Mouse (Mus musculus): Measurements from ENCODE around the gene Gnaz. TPM values are rescaled to one million over a fixed set of nuclear protein-coding genes. Genes with fewer than 3 reads are reported as not detected.
A peak's percentile ranks its signal among the peaks of the same experiment; 100 is the strongest.

Gene Gnaz
- polyA plus RNA-seq, 1 experiment, result 0.37 TPM

DNA sequence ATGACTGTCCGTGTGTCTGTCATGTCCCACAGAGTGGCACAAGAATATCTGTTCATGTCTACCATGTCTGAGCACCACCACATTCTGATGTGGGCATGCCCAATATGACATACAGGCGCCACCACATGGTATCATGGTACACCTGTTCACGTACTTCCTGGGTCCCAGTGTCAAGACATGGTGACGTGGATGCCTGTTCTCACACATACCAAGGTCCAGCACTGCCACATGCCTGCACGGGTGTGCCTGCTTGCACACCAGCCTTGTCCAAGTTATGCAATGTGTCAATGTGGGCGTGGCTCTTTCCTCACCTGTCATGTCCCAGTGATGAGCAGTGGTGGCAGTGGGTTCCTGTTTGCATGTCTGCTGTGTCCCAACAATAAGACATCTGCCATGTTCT, 34.5 kb upstream of the Gnaz start:
- TF ChIP-seq FOSL1 (IDR thresholded peaks at IDR 0.05; ENCODE audit: insufficient read depth, low read length, poor library complexity, severe bottlenecking) (no peak), USF1 (IDR thresholded peaks at IDR 0.05; ENCODE audit: low read depth) (no peak), MAX (IDR thresholded peaks at IDR 0.05) (no peak), MYOG (IDR thresholded peaks at IDR 0.05; ENCODE audit: control insufficient read depth, extremely low read depth, insufficient read length) (no peak), CTCF (IDR thresholded peaks at IDR 0.05; ENCODE audit: control insufficient read depth, insufficient read depth, insufficient read length) (no peak), CEBPB (IDR thresholded peaks at IDR 0.05; ENCODE audit: low read depth) (no peak), MYOD1 (IDR thresholded peaks at IDR 0.05; ENCODE audit: control insufficient read depth, insufficient read length, low read depth) (no peak)
- Histone ChIP-seq H3K36me3 (ENCODE audit: control insufficient read depth, insufficient read depth) (no peaks in the 10 kb centered on the region), H3K27me3 (ENCODE audit: control insufficient read depth, insufficient read depth, insufficient read length) (peaks cover 13% of the 10 kb centered on the region), H3K4me3 (ENCODE audit: insufficient read depth, poor library complexity, severe bottlenecking) (no peak overlapping the region), H3ac (ENCODE audit: control insufficient read depth, insufficient read length, low read depth) (no peak overlapping the region), H3K79me2 (ENCODE audit: control insufficient read depth, insufficient read depth) (no peaks in the 10 kb centered on the region), H3K79me3 (ENCODE audit: low read depth) (no peaks in the 10 kb centered on the region)

DNA sequence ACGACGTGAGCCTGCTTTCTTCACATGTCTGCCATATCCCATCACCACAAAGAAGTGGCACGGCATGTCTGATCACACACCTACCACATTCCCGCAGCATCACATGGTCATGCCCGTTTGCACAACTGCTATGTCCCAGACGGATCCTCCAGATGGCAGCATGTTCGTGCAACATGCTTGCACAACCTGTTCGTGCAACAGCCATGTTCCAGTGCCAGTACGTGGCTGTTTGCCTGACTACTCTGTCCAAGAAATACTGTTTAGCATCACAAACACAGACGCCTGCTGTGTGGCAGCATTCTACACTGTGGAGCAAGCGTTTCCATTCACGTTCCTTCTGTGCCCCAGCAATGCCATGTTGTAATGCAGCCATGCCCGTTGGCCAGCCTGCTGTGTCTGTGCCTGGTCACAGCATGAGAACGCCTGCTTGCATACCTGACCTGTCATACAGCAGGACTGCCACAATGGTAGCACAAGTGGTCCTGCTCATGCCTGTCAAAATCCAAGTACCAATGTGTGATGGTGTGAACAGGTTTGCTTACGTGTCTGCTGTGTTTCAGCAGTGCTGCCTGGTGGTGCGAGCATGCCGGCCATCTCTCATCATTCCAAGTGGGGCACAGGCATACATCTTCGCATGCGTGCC, 33.3 kb upstream of the Gnaz start:
- no peak for TF ChIP-seq USF1 (IDR thresholded peaks at IDR 0.05; ENCODE audit: low read depth)
- no peak for TF ChIP-seq FOSL1 (IDR thresholded peaks at IDR 0.05; ENCODE audit: insufficient read depth, low read length, poor library complexity, severe bottlenecking)
- no peak for TF ChIP-seq MAX (IDR thresholded peaks at IDR 0.05)
- no peak for TF ChIP-seq MYOD1 (IDR thresholded peaks at IDR 0.05; ENCODE audit: control insufficient read depth, insufficient read length, low read depth)
- TF ChIP-seq MYOG (IDR thresholded peaks at IDR 0.05; ENCODE audit: control insufficient read depth, extremely low read depth, insufficient read length), result no peak
- no peak for TF ChIP-seq CEBPB (IDR thresholded peaks at IDR 0.05; ENCODE audit: low read depth)
- TF ChIP-seq CTCF (IDR thresholded peaks at IDR 0.05; ENCODE audit: control insufficient read depth, insufficient read depth, insufficient read length), result no peak
- Histone ChIP-seq H3K4me3 (ENCODE audit: insufficient read depth, poor library complexity, severe bottlenecking) (no peak overlapping the region), H3K36me3 (ENCODE audit: control insufficient read depth, insufficient read depth) (no peaks in the 10 kb centered on the region), H3K27me3 (ENCODE audit: control insufficient read depth, insufficient read depth, insufficient read length) (peaks cover 7% of the 10 kb centered on the region), H3ac (ENCODE audit: control insufficient read depth, insufficient read length, low read depth) (no peak overlapping the region), H3K79me2 (ENCODE audit: control insufficient read depth, insufficient read depth) (no peaks in the 10 kb centered on the region), H3K79me3 (ENCODE audit: low read depth) (no peaks in the 10 kb centered on the region)

GRCm38 (mm10) chr10:74934521-74934920, 32.5 kb upstream of the Gnaz start:
- Histone ChIP-seq H3K27me3 (ENCODE audit: control insufficient read depth, insufficient read depth, insufficient read length) (peaks cover 7% of the 10 kb centered on the region), H3K4me3 (ENCODE audit: insufficient read depth, poor library complexity, severe bottlenecking) (no peak overlapping the region), H3ac (ENCODE audit: control insufficient read depth, insufficient read length, low read depth) (no peak overlapping the region), H3K36me3 (ENCODE audit: control insufficient read depth, insufficient read depth) (no peaks in the 10 kb centered on the region), H3K79me3 (ENCODE audit: low read depth) (no peaks in the 10 kb centered on the region), H3K79me2 (ENCODE audit: control insufficient read depth, insufficient read depth) (no peaks in the 10 kb centered on the region)
- TF ChIP-seq MYOD1 (IDR thresholded peaks at IDR 0.05; ENCODE audit: control insufficient read depth, insufficient read length, low read depth) (no peak), CTCF (IDR thresholded peaks at IDR 0.05; ENCODE audit: control insufficient read depth, insufficient read depth, insufficient read length) (peak; percentile 55), MAX (IDR thresholded peaks at IDR 0.05) (no peak), USF1 (IDR thresholded peaks at IDR 0.05; ENCODE audit: low read depth) (no peak)

DNA sequence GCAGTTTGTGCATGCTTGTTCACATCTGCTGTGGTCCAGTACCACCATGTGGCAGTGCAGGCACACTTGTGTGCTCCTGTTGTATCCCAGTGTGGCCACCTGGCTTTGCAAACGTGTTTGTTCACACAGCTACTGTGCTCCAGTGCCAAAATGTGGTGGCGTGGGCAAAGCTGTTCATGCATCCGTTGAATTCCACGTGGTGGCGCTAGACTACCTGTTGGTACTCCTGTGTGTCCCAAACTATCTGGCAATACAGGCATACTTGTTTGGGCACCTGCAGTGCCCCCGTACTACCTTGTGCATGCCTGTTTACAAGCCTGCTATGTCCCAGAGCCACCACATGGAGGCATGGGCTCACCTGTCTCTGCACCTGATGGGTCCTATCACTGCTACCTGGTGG, 32.0 kb upstream of the Gnaz start:
- H3K36me3 ChIP-seq (ENCODE audit: control insufficient read depth, insufficient read depth), result no peaks in the 10 kb centered on the region
- no peaks in the 10 kb centered on the region for H3K79me2 ChIP-seq (ENCODE audit: control insufficient read depth, insufficient read depth)
- no peak overlapping the region for H3ac ChIP-seq (ENCODE audit: control insufficient read depth, insufficient read length, low read depth)
- H3K27me3 ChIP-seq (ENCODE audit: control insufficient read depth, insufficient read depth, insufficient read length), result peaks cover 7% of the 10 kb centered on the region
- no peak overlapping the region for H3K4me3 ChIP-seq (ENCODE audit: insufficient read depth, poor library complexity, severe bottlenecking)
- no peaks in the 10 kb centered on the region for H3K79me3 ChIP-seq (ENCODE audit: low read depth)
- TF ChIP-seq USF1 (IDR thresholded peaks at IDR 0.05; ENCODE audit: low read depth), result no peak
- no peak for TF ChIP-seq CEBPB (IDR thresholded peaks at IDR 0.05; ENCODE audit: low read depth)
- no peak for TF ChIP-seq FOSL1 (IDR thresholded peaks at IDR 0.05; ENCODE audit: insufficient read depth, low read length, poor library complexity, severe bottlenecking)
- TF ChIP-seq MAX (IDR thresholded peaks at IDR 0.05), result no peak
- TF ChIP-seq MYOG (IDR thresholded peaks at IDR 0.05; ENCODE audit: control insufficient read depth, extremely low read depth, insufficient read length), result no peak
- TF ChIP-seq MYOD1 (IDR thresholded peaks at IDR 0.05; ENCODE audit: control insufficient read depth, insufficient read length, low read depth), result no peak
- TF ChIP-seq CTCF (IDR thresholded peaks at IDR 0.05; ENCODE audit: control insufficient read depth, insufficient read depth, insufficient read length), result no peak

GRCm38 (mm10) chr10:74937003-74937790, 29.8 kb upstream of the Gnaz start:
- no peak overlapping the region for H3ac ChIP-seq (ENCODE audit: control insufficient read depth, insufficient read length, low read depth)
- H3K79me3 ChIP-seq (ENCODE audit: low read depth), result no peaks in the 10 kb centered on the region
- no peaks in the 10 kb centered on the region for H3K36me3 ChIP-seq (ENCODE audit: control insufficient read depth, insufficient read depth)
- peaks cover 3% of the 10 kb centered on the region for H3K27me3 ChIP-seq (ENCODE audit: control insufficient read depth, insufficient read depth, insufficient read length)
- H3K4me3 ChIP-seq (ENCODE audit: insufficient read depth, poor library complexity, severe bottlenecking), result no peak overlapping the region
- TF ChIP-seq CTCF (IDR thresholded peaks at IDR 0.05; ENCODE audit: control insufficient read depth, insufficient read depth, insufficient read length) (peak; percentile 65), CEBPB (IDR thresholded peaks at IDR 0.05; ENCODE audit: low read depth) (no peak), MAX (IDR thresholded peaks at IDR 0.05) (peak; percentile 65)
- no peaks in the 10 kb centered on the region for H3K79me2 ChIP-seq (ENCODE audit: control insufficient read depth, insufficient read depth)
